Mouse (Mus musculus) cerebellum, adult 2 months (tissue): ENCODE measurements around the gene Plppr2. TPM values are rescaled to one million over a fixed set of nuclear protein-coding genes. Genes with fewer than 3 reads are reported as not detected.

Source experiments
- DNase-seq, 2 experiments: peaks; one replicate each; pipeline ENCODE4 v3.0.0; 2021
- H3K27ac ChIP-seq: fragments of 200-500 bp; 2 replicates; pipeline ENCODE4 v1.5.1; 2012; ENCODE audit warnings: low read length, control low read depth, inconsistent platforms; ENCODE audit not compliant: insufficient read depth
- H3K27me3 ChIP-seq: fragments of 200-500 bp; 2 replicates; pipeline ENCODE4 v1.6.1; 2012; ENCODE audit warnings: inconsistent platforms, mild to moderate bottlenecking, low read length, moderate library complexity; ENCODE audit not compliant: control insufficient read depth, insufficient read depth
- H3K4me1 ChIP-seq: fragments of 200-500 bp; 2 replicates; pipeline ENCODE4 v1.6.1; 2011; ENCODE audit warnings: low read length; ENCODE audit not compliant: control insufficient read depth, insufficient read depth
- H3K4me3 ChIP-seq: fragments of 200-500 bp; replicated peaks from 2 replicates; pipeline ENCODE3; 2011; ENCODE audit warnings: mild to moderate bottlenecking, low read depth, low read length, control low read depth; ENCODE audit not compliant: insufficient read depth
- CTCF ChIP-seq: fragments of 200-500 bp; IDR thresholded peaks from 2 replicates; pipeline ENCODE4 v1.5.1; 2011; ENCODE audit warnings: low read depth, mild to moderate bottlenecking, control low read depth, low read length, moderate library complexity, borderline replicate concordance; ENCODE audit not compliant: insufficient read depth
- POLR2A ChIP-seq: fragments of 200-500 bp; IDR thresholded peaks from 2 replicates; pipeline ENCODE4 v1.6.1; 2011; ENCODE audit warnings: low read length, control low read depth, borderline replicate concordance; ENCODE audit not compliant: insufficient read depth
- WGBS: fragments of 180-500 bp; shearing (Covaris S2); methylation state at CpG from one replicate; pipeline ENCODE4 v1.1.7; 2018; 5-methylcytosine and 5-hydroxymethylcytosine counted together
- polyA plus RNA-seq: library from polyadenylated mRNA; depleted of rRNA; stranded (reverse); fragments of >200 nt; gene quantifications from 2 replicates; pipeline ENCODE4 v1.2.3, GENCODE M21; 2012; rRNA removed

The Plppr2 gene
- polyA plus RNA-seq, 1 experiment, result 97.5 TPM

GRCm38 (mm10) chr9:21987592-21988342, 50.9 kb downstream of the Plppr2 start:
- TF ChIP-seq POLR2A, result no peak
- no peak for TF ChIP-seq CTCF
- 7% methylated on average over 36 of the region's 36 CpGs for WGBS
- H3K4me3 ChIP-seq, result peak overlapping the region; percentile 91

GRCm38 (mm10) chr9:21988421-21989101, 51.7 kb downstream of the Plppr2 start:
- peak; percentile 78 to 79 for DNase-seq
- Histone ChIP-seq H3K4me1 (peaks cover 10% of the 10 kb centered on the region; the same call in 1 of the 2 replicates), H3K27ac (peak overlapping the region; percentile 76), H3K4me3 (peak overlapping the region; percentile 91), H3K27me3 (no peaks in the 10 kb centered on the region)
- TF ChIP-seq POLR2A (no peak), CTCF (no peak)
- 1% methylated on average over 32 of the region's 32 CpGs for WGBS

More at GRCm38 (mm10) chr9:21987592-21988342, 50.9 kb downstream of the Plppr2 start:
- H3K27me3 ChIP-seq, result no peaks in the 10 kb centered on the region
- H3K27ac ChIP-seq, result peak overlapping the region; percentile 15; the same call in 1 of the 2 replicates
- DNase-seq, result peak; percentile 78 to 81
- H3K4me1 ChIP-seq, result peaks cover 10% of the 10 kb centered on the region; the same call in 1 of the 2 replicates

- peak; percentile 83 to 84 for DNase-seq
- WGBS, result under 1% methylated on average over 42 of the region's 42 CpGs
- peak within 1 kb of the TSS; percentile 91 for H3K4me3 ChIP-seq
- no peaks in the 10 kb centered on the region for H3K27me3 ChIP-seq
- H3K4me1 ChIP-seq, result peaks cover 10% of the 10 kb centered on the region; the same call in 1 of the 2 replicates
- peak; percentile 75 for TF ChIP-seq POLR2A
- no peak for TF ChIP-seq CTCF
- H3K27ac ChIP-seq, result peak within 1 kb of the TSS; percentile 88
Measured at GRCm38 (mm10) chr9:21989230-21990110, 52.6 kb downstream of the Plppr2 start, which contains the start of gene Rgl3. Gene Rgl3, minus strand, starts transcription at chr9:21989446.

GRCm38 (mm10) chr9:21992227-21992626, 55.4 kb downstream of the Plppr2 start:
- H3K4me1 ChIP-seq, result peaks cover 10% of the 10 kb centered on the region; the same call in 1 of the 2 replicates
- no peak for DNase-seq
- 82% methylated on average over 4 of the region's 4 CpGs for WGBS
- TF ChIP-seq POLR2A (no peak), CTCF (no peak)
- no peak overlapping the region for H3K27ac ChIP-seq
- no peak overlapping the region for H3K4me3 ChIP-seq
- H3K27me3 ChIP-seq, result no peaks in the 10 kb centered on the region

- H3K27me3 ChIP-seq, result no peaks in the 10 kb centered on the region
- H3K4me3 ChIP-seq, result no peak overlapping the region
- no peak for TF ChIP-seq CTCF
- TF ChIP-seq POLR2A, result no peak
- no peak for DNase-seq
- H3K27ac ChIP-seq, result no peak overlapping the region
- H3K4me1 ChIP-seq, result no peaks in the 10 kb centered on the region
- WGBS, result 74% methylated on average over 3 of the region's 3 CpGs
Measured at GRCm38 (mm10) chr9:21996178-21996867, 59.5 kb downstream of the Plppr2 start.

Other genes with a start within 250 kb of the Plppr2 start
- gene Ldlr, start 213.6 kb upstream of the Plppr2 start, polyA plus RNA-seq, result 34.1 and 34.2 TPM in 2 replicates
- 3.8 TPM in 2 replicates for gene Spc24, start 176.7 kb upstream of the Plppr2 start, polyA plus RNA-seq
- 44.7 and 50.6 TPM in 2 replicates for gene Kank2, start 138.3 kb upstream of the Plppr2 start, polyA plus RNA-seq
- gene Angptl8, start 101.5 kb upstream of the Plppr2 start, polyA plus RNA-seq, result not detected in 2 replicates
- 39.3 and 41.4 TPM in 2 replicates for gene Dock6, start 84.4 kb upstream of the Plppr2 start, polyA plus RNA-seq
- 13.9 and 16.3 TPM in 2 replicates for gene Rab3d, start 18.8 kb upstream of the Plppr2 start, polyA plus RNA-seq
- gene Ccdc159, start 9.6 kb upstream of the Plppr2 start, polyA plus RNA-seq, result 14.7 and 16.6 TPM in 2 replicates
- 62.5 and 64.1 TPM in 2 replicates for gene Tmem205, start 9.5 kb upstream of the Plppr2 start, polyA plus RNA-seq
- gene Swsap1, start 18.7 kb downstream of the Plppr2 start, polyA plus RNA-seq, result 12.2 and 12.8 TPM in 2 replicates
- gene Epor, start 26.5 kb downstream of the Plppr2 start, polyA plus RNA-seq, result 9.2 and 10.4 TPM in 2 replicates
- 67.6 and 83.3 TPM in 2 replicates for gene Rgl3, start 52.4 kb downstream of the Plppr2 start, polyA plus RNA-seq
- gene Ccdc151, start 65.6 kb downstream of the Plppr2 start, polyA plus RNA-seq, result 2.4 and 2.7 TPM in 2 replicates
- 91.3 and 95.3 TPM in 2 replicates for gene Prkcsh, start 65.8 kb downstream of the Plppr2 start, polyA plus RNA-seq
- 165 and 169 TPM in 2 replicates for gene Elavl3, start 115.0 kb downstream of the Plppr2 start, polyA plus RNA-seq
- not detected in 2 replicates for gene Gm49318, start 134.2 kb downstream of the Plppr2 start, polyA plus RNA-seq
- 45.4 and 48.3 TPM in 2 replicates for gene Zfp653, start 134.3 kb downstream of the Plppr2 start, polyA plus RNA-seq
- gene Ecsit, start 148.4 kb downstream of the Plppr2 start, polyA plus RNA-seq, result 85.2 and 90.2 TPM in 2 replicates
- 1.6 and 1.8 TPM in 2 replicates for gene Cnn1, start 162.2 kb downstream of the Plppr2 start, polyA plus RNA-seq
- gene Elof1, start 180.1 kb downstream of the Plppr2 start, polyA plus RNA-seq, result 125 and 130 TPM in 2 replicates
- gene Acp5, start 198.7 kb downstream of the Plppr2 start, polyA plus RNA-seq, result 0.25 and 0.28 TPM in 2 replicates
- gene Pigyl, start 219.8 kb downstream of the Plppr2 start, polyA plus RNA-seq, result 115 and 150 TPM in 2 replicates